8 mouse cellular contexts compared by ENCODE assay signal in the genomic region with DNA sequence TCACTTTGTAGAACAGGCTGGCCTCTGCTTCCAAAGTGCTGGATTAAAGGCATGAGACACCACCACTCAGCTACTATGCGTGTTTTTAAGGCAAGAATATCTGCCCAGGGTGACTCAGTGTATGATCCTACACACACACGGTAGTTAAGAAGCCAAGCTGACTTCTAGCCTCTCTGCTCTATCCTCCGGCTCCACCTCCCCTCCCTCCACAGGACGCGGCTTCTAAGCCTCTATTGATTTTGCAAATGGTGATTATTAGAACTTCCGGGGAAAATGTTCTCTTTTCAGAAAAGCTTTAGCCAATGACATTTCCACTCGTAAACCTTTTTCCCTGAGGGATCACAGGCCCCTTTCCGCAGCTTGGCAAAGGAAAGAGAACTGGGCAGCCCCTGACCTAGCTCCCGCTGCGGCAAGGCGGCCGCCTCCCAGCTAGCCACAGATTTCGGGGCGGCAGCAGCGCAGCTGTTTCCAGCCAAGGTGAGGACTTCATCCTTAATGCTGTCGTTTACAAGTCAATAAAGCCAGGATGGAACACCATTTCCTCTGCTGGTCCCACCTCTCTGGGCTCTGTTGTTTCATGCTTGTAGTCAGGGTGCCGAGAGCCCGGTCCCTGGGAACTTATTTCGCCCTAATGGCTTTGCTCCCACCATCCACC.
DNase-seq lines count a peak whose midpoint lies in the region; ATAC-seq and TF ChIP-seq lines count a peak whose summit lies in the region.

No protein-coding gene starts in this region.

- H3K27me3 ChIP-seq in lung, embryonic 16.5 days (ENCODE audit: control insufficient read depth, insufficient read depth, low read depth, low read length): no peaks in the 10 kb centered on the region
- H3K27me3 ChIP-seq in forebrain, postnatal 0 days (ENCODE audit: insufficient read depth, low read length): no peaks in the 10 kb centered on the region
- peaks cover 5% of the 10 kb centered on the region; the same call in 1 of the 2 replicates for H3K27me3 ChIP-seq in liver, embryonic 14.5 days (ENCODE audit: control insufficient read depth, insufficient read depth, low read length)
- H3K27me3 ChIP-seq in stomach, postnatal 0 days (ENCODE audit: control insufficient read depth, insufficient read depth, low read length): no peaks in the 10 kb centered on the region

- no peak for ATAC-seq in lung, embryonic 16.5 days (ENCODE audit: low read depth)
- ATAC-seq in forebrain, postnatal 0 days: no peak
- ATAC-seq in liver, embryonic 14.5 days (ENCODE audit: insufficient read depth): no peak
- ATAC-seq in stomach, postnatal 0 days (ENCODE audit: low FRiP score, low TSS enrichment): 0 out of 2 replicates have a peak, but pooled peaks have one; percentile 55

- H3K27ac ChIP-seq in lung, embryonic 16.5 days (ENCODE audit: low read length): no peak overlapping the region
- no peak overlapping the region for H3K27ac ChIP-seq in forebrain, postnatal 0 days (ENCODE audit: low read depth, low read length)
- no peak overlapping the region for H3K27ac ChIP-seq in liver, embryonic 14.5 days
- H3K27ac ChIP-seq in stomach, postnatal 0 days (replicated peaks): no peak overlapping the region

- H3K4me2 ChIP-seq in lung, embryonic 16.5 days (ENCODE audit: low read depth, low read length): peak overlapping the region; percentile 44
- H3K4me2 ChIP-seq in forebrain, postnatal 0 days (ENCODE audit: low read depth): peak overlapping the region; percentile 17; the same call in 1 of the 2 replicates
- peak overlapping the region; percentile 40 for H3K4me2 ChIP-seq in liver, embryonic 14.5 days (ENCODE audit: low read depth)
- peak overlapping the region; percentile 47 for H3K4me2 ChIP-seq in stomach, postnatal 0 days (replicated peaks; ENCODE audit: low read depth)

- no peak for DNase-seq in lung, adult 18-20 months
- no peak for DNase-seq in forebrain, postnatal 0 days
- DNase-seq in liver, embryonic 14.5 days (ENCODE audit: low read depth in 3 of 3, low spot score in 3 of 3): no peak
- DNase-seq in stomach, postnatal 0 days (ENCODE audit: low spot score): peak; percentile 26
- no peak for DNase-seq in left cerebral cortex, adult 18-20 months (ENCODE audit: low spot score in 2 of 2)
- no peak for DNase-seq in thymus, postnatal 10 days (ENCODE audit: low spot score in 2 of 2)
- no peak for DNase-seq in MN1 (ENCODE audit: low spot score)

- H3K9me3 ChIP-seq in lung, embryonic 16.5 days (ENCODE audit: control insufficient read depth, low read length): no peaks in the 10 kb centered on the region
- H3K9me3 ChIP-seq in forebrain, postnatal 0 days (ENCODE audit: low read length): no peaks in the 10 kb centered on the region
- H3K9me3 ChIP-seq in liver, embryonic 14.5 days (ENCODE audit: control insufficient read depth, low read length): no peaks in the 10 kb centered on the region
- no peaks in the 10 kb centered on the region for H3K9me3 ChIP-seq in stomach, postnatal 0 days (ENCODE audit: control insufficient read depth, low read length)

- no peaks in the 10 kb centered on the region for H3K36me3 ChIP-seq in lung, embryonic 16.5 days (ENCODE audit: control insufficient read depth, insufficient read depth, low read length)
- no peaks in the 10 kb centered on the region for H3K36me3 ChIP-seq in forebrain, postnatal 0 days (ENCODE audit: insufficient read depth)
- H3K36me3 ChIP-seq in liver, embryonic 14.5 days (replicated peaks; ENCODE audit: control insufficient read depth, insufficient read depth, low read depth): no peaks in the 10 kb centered on the region
- H3K36me3 ChIP-seq in stomach, postnatal 0 days (ENCODE audit: control insufficient read depth, insufficient read depth, low read length): no peaks in the 10 kb centered on the region

- no peak for TF ChIP-seq EP300 in liver, embryonic 14.5 days (IDR thresholded peaks at IDR 0.05; ENCODE audit: low read depth)
- TF ChIP-seq EP300 in stomach, postnatal 0 days (optimal IDR thresholded peaks at IDR 0.05): no peak

- peaks cover 12% of the 10 kb centered on the region for H3K4me1 ChIP-seq in lung, embryonic 16.5 days (replicated peaks; ENCODE audit: control insufficient read depth, insufficient read depth, low read length)
- H3K4me1 ChIP-seq in forebrain, postnatal 0 days (ENCODE audit: insufficient read depth): peaks cover 3% of the 10 kb centered on the region; the same call in 1 of the 2 replicates
- H3K4me1 ChIP-seq in liver, embryonic 14.5 days (replicated peaks; ENCODE audit: control insufficient read depth in 2 of 2, insufficient read depth in 2 of 2, low read length in 1 of 2): no peaks in the 10 kb centered on the region; a peak in 2 of 4 replicates
- no peaks in the 10 kb centered on the region for H3K4me1 ChIP-seq in stomach, postnatal 0 days (replicated peaks; ENCODE audit: control insufficient read depth, insufficient read depth)

- WGBS in lung, embryonic 16.5 days: 20% methylated on average over 19 of the region's 19 CpGs
- 21% methylated on average over 19 of the region's 19 CpGs for WGBS in forebrain, postnatal 0 days
- WGBS in liver, embryonic 14.5 days (ENCODE audit: insufficient replicate concordance): 13% methylated on average over 19 of the region's 19 CpGs
- 22% methylated on average over 19 of the region's 19 CpGs for WGBS in stomach, postnatal 0 days

- peak overlapping the region; percentile 13; the same call in 1 of the 2 replicates for H3K4me3 ChIP-seq in lung, embryonic 16.5 days (ENCODE audit: low read length)
- no peak overlapping the region for H3K4me3 ChIP-seq in forebrain, postnatal 0 days (ENCODE audit: low read depth, low read length)
- H3K4me3 ChIP-seq in liver, embryonic 14.5 days (ENCODE audit: insufficient read depth in 1 of 2, low read depth in 2 of 2, low read length in 2 of 2): peak overlapping the region in 1 of 2 experiments; percentile 12; a peak in 1 of 4 replicates
- H3K4me3 ChIP-seq in stomach, postnatal 0 days (ENCODE audit: low read depth, low read length): peak overlapping the region; percentile 10; the same call in 1 of the 2 replicates

- H3K9ac ChIP-seq in lung, embryonic 16.5 days (ENCODE audit: low read length): no peak overlapping the region
- H3K9ac ChIP-seq in forebrain, postnatal 0 days: no peak overlapping the region
- H3K9ac ChIP-seq in liver, embryonic 14.5 days (replicated peaks): no peak overlapping the region
- peak overlapping the region; percentile 35; the same call in 1 of the 2 replicates for H3K9ac ChIP-seq in stomach, postnatal 0 days (ENCODE audit: low read length)

- no peak for TF ChIP-seq CTCF in forebrain, postnatal 0 days (IDR thresholded peaks at IDR 0.05; ENCODE audit: low read depth)
- TF ChIP-seq CTCF in liver, embryonic 14.5 days (IDR thresholded peaks at IDR 0.05; ENCODE audit: low read depth): no peak
- no peak for TF ChIP-seq CTCF in stomach, postnatal 0 days (IDR thresholded peaks at IDR 0.05; ENCODE audit: low read depth)
